Mouse (Mus musculus): ENCODE data around the gene Ing3. TPM values are rescaled to one million over a fixed set of nuclear protein-coding genes. Genes with fewer than 3 reads are reported as not detected.
A peak's percentile ranks its signal among the peaks of the same experiment; 100 is the strongest.

Ing3 gene
- polyA plus RNA-seq, 1 experiment from 2014 or later, result 45.7 TPM

DNA sequence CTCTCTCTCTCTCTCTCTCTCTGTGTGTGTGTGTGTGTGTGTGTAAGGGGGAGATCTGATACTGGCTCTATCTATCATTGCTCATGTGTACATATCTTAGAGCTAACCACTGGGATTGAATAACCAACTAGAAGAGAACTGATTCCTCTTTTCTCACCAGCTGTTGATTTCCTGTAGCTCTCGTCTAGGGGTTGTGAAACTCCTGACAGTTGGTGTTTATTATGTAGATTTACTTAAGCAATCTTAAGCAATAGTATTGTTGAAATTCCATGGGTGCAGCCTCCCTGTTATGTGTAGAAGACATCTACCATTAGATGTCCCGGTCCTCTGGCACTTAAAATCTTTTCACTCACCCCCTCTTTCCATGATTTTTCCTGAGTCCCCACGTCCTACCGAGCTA lies 9.6 kb downstream of the Ing3 start:
- ATAC-seq, result no peak
- Histone ChIP-seq H3K4me1 (ENCODE audit: control insufficient read depth, insufficient read depth, low read depth, low read length) (no peaks in the 10 kb centered on the region), H3K27ac (ENCODE audit: low read depth, low read length) (no peak overlapping the region), H3K9ac (ENCODE audit: low read depth, low read length) (no peak overlapping the region), H3K4me3 (ENCODE audit: low read length) (no peak overlapping the region), H3K9me3 (ENCODE audit: control insufficient read depth, low read length) (no peaks in the 10 kb centered on the region), H3K27me3 (replicated peaks; ENCODE audit: control insufficient read depth, insufficient read depth, low read length) (no peaks in the 10 kb centered on the region), H3K36me3 (ENCODE audit: control insufficient read depth, insufficient read depth, low read length) (peaks cover 14% of the 10 kb centered on the region), H3K4me2 (ENCODE audit: low read length) (no peak overlapping the region)
- 89% methylated on average over 4 of the region's 4 CpGs for WGBS

DNA sequence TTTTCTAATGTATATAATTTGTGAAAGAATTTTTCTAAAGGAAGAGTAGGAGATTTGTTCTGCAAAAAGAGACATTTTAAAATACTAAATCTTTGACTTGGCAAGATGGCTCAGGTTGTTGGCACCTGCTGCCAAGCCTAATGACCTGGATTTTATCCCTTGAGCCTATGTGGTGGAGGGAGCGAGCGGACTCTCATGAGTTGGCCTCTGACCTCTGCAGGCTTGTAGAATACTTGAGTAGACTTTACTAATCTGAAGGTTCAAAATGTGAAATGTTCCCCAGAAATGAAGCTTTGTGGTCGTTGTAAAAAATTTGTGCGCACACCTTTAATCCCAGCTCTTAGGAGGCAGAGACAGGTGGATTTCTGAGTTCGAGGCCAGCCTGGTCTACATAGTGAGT lies 10.5 kb downstream of the Ing3 start:
- H3K4me3 ChIP-seq (ENCODE audit: low read length), result no peak overlapping the region

DNA sequence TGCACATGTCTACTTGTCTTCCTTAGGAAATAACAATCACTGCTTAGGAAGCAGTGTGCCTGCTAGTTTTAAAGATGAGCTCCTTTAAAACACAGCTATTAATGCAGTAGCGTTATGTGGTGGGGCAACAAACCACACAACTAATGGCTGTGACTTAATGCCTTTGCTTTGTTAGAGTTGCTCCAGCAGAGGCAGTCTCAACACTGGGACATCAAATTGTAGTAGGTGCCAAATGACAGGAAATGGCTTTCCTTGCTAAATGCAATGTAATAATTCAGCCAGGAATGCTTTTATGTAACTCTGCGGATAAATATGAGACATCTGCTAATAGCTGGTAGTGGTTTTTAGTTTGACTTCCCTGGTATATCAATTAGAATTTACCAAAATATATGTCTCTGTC lies 28.2 kb downstream of the Ing3 start:
- H3K27me3 ChIP-seq (replicated peaks; ENCODE audit: control insufficient read depth, insufficient read depth, low read length), result no peaks in the 10 kb centered on the region
- no peak overlapping the region for H3K4me2 ChIP-seq (ENCODE audit: low read length)
- no peak overlapping the region for H3K9ac ChIP-seq (ENCODE audit: low read depth, low read length)
- 91% methylated on average over 2 of the region's 2 CpGs for WGBS
- no peak for ATAC-seq
- H3K4me1 ChIP-seq (ENCODE audit: control insufficient read depth, insufficient read depth, low read depth, low read length), result no peaks in the 10 kb centered on the region
- no peak overlapping the region for H3K27ac ChIP-seq (ENCODE audit: low read depth, low read length)
- no peak overlapping the region for H3K4me3 ChIP-seq (ENCODE audit: low read length)
- peaks cover 17% of the 10 kb centered on the region for H3K36me3 ChIP-seq (ENCODE audit: control insufficient read depth, insufficient read depth, low read length)
- no peaks in the 10 kb centered on the region for H3K9me3 ChIP-seq (ENCODE audit: control insufficient read depth, low read length)

More for the DNA sequence above, 10.5 kb downstream of the Ing3 start:
- Histone ChIP-seq H3K9ac (ENCODE audit: low read depth, low read length) (no peak overlapping the region), H3K4me1 (ENCODE audit: control insufficient read depth, insufficient read depth, low read depth, low read length) (no peaks in the 10 kb centered on the region), H3K27ac (ENCODE audit: low read depth, low read length) (no peak overlapping the region), H3K4me2 (ENCODE audit: low read length) (no peak overlapping the region), H3K36me3 (ENCODE audit: control insufficient read depth, insufficient read depth, low read length) (peaks cover 16% of the 10 kb centered on the region), H3K27me3 (replicated peaks; ENCODE audit: control insufficient read depth, insufficient read depth, low read length) (no peaks in the 10 kb centered on the region), H3K9me3 (ENCODE audit: control insufficient read depth, low read length) (no peaks in the 10 kb centered on the region)
- WGBS, result 90% methylated on average over 5 of the region's 5 CpGs
- ATAC-seq, result no peak

DNA sequence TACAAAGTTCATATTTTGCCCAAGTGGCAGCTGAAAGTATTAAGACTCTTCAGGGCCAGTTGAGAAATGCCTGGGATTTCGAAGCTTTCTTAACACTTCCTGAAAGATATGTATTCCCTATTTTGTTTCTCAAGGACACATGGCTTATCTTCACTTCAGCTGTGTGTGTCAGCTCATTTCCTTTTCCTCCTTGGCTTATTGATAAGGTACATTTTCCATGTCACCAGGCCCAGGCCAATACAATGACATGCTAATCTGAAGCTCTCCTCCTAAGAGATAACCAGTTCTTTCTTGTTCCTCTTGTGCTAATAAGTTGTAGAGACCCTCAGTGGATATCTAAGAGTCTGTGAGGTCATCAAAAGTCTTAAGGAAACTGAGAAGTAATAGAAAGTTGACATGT lies 31.7 kb downstream of the Ing3 start:
- Histone ChIP-seq H3K36me3 (ENCODE audit: control insufficient read depth, insufficient read depth, low read length) (no peaks in the 10 kb centered on the region), H3K9ac (ENCODE audit: low read depth, low read length) (no peak overlapping the region), H3K4me1 (ENCODE audit: control insufficient read depth, insufficient read depth, low read depth, low read length) (peaks cover 9% of the 10 kb centered on the region), H3K4me2 (ENCODE audit: low read length) (no peak overlapping the region), H3K27ac (ENCODE audit: low read depth, low read length) (no peak overlapping the region), H3K9me3 (ENCODE audit: control insufficient read depth, low read length) (no peaks in the 10 kb centered on the region), H3K4me3 (ENCODE audit: low read length) (no peak overlapping the region), H3K27me3 (replicated peaks; ENCODE audit: control insufficient read depth, insufficient read depth, low read length) (no peaks in the 10 kb centered on the region)
- 94% methylated on average over 1 of the region's 1 CpGs for WGBS
- ATAC-seq, result no peak

- Histone ChIP-seq H3K36me3 (ENCODE audit: control insufficient read depth, insufficient read depth, low read length) (no peaks in the 10 kb centered on the region), H3K9ac (ENCODE audit: low read depth, low read length) (peak overlapping the region; percentile 53), H3K4me3 (ENCODE audit: low read length) (peak overlapping the region; percentile 53), H3K4me1 (ENCODE audit: control insufficient read depth, insufficient read depth, low read depth, low read length) (peaks cover 17% of the 10 kb centered on the region), H3K4me2 (ENCODE audit: low read length) (peak overlapping the region; percentile 100), H3K27me3 (replicated peaks; ENCODE audit: control insufficient read depth, insufficient read depth, low read length) (peaks cover 10% of the 10 kb centered on the region), H3K27ac (ENCODE audit: low read depth, low read length) (no peak overlapping the region), H3K9me3 (ENCODE audit: control insufficient read depth, low read length) (no peaks in the 10 kb centered on the region)
- WGBS, result 7% methylated on average over 16 of the region's 16 CpGs
- peak; percentile 61 for ATAC-seq
Observed at GRCm38 (mm10) chr6:21984990-21985731, 35.8 kb downstream of the Ing3 start.

DNA sequence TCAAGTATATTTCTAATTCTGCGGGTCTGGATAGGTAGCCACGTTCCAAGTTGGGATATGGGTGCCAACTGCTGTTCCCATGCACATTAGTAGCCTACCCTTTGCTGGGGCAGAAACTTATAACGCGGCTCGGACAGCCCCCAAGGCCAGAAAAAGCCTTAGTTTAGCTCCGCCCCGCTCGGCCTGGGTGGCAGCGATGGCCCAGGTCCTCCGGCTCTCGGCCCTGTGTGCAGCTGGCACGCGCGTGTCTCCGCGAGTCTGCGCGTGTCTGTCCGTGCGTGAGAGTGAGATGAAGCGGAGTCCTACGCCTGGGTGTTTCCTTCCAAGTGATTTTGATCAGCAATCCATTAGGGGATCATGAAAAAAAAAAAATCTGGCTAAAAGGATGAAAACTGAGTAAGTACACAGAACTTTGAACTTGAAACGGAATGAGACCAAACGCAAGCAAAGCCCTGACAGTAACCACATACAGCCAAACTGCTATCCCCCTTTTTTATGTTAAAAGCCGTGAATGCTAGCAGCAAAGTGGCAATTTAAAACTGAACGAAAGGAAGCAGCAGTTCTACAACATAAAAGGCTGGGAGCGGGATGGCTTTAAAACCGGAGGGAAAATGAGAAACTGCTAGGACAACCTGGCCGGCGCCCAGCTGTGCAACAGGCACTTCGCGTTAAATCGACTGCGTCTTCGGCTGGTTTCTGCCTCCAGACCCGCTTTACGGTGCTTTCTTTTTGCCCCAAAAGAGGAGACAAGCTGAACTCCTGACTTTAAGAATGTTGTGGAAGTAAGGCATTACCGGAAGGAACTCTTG lies 36.6 kb downstream of the Ing3 start, which contains the start of gene Cped1:
Gene Cped1, plus strand, starts transcription at position 185 of the 809 bp plus-strand sequence.
- ATAC-seq, result peak; percentile 81
- peaks cover 10% of the 10 kb centered on the region for H3K27me3 ChIP-seq (replicated peaks; ENCODE audit: control insufficient read depth, insufficient read depth, low read length)
- no peak within 1 kb of the TSS for H3K27ac ChIP-seq (ENCODE audit: low read depth, low read length)
- under 1% methylated on average over 38 of the region's 38 CpGs for WGBS
- H3K36me3 ChIP-seq (ENCODE audit: control insufficient read depth, insufficient read depth, low read length), result no peaks in the 10 kb centered on the region
- H3K4me2 ChIP-seq (ENCODE audit: low read length), result peak within 1 kb of the TSS; percentile 100
- peak within 1 kb of the TSS; percentile 53 for H3K4me3 ChIP-seq (ENCODE audit: low read length)
- no peaks in the 10 kb centered on the region for H3K9me3 ChIP-seq (ENCODE audit: control insufficient read depth, low read length)
- peaks cover 17% of the 10 kb centered on the region for H3K4me1 ChIP-seq (ENCODE audit: control insufficient read depth, insufficient read depth, low read depth, low read length)
- H3K9ac ChIP-seq (ENCODE audit: low read depth, low read length), result peak within 1 kb of the TSS; percentile 53

DNA sequence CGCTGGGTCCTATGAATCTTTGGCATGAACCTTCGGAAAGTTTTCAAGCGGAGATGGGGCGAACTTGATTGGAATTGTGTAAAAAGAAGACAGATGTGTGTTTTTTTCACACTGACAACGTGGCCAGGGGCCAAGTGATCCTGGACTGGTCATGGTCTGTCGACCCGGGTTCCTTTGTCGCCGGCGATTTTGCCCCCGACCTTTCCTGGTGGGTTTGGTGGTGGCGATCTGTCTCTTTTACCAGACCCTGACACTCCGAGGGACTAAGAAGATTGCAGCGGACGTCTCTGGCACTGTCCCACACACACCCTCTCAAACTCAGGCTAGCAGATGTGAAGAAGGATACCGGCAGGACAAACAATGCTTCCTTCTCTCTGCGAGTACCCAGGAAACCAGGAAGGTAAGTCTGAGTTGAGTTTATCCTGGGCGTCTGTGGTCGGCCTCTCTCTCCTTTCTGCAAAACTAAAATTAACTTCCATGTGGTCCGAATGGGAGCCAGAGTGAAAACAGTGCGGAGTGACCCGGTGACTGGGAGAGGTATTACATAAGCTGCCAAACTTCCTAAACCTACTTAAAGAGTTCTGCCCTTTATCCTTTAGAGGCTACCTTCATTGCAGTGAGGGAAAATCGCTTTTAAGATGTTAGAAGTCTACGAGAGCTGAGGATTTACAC lies 37.4 kb downstream of the Ing3 start:
- H3K27me3 ChIP-seq (replicated peaks; ENCODE audit: control insufficient read depth, insufficient read depth, low read length), result peaks cover 10% of the 10 kb centered on the region
- no peaks in the 10 kb centered on the region for H3K36me3 ChIP-seq (ENCODE audit: control insufficient read depth, insufficient read depth, low read length)
- no peaks in the 10 kb centered on the region for H3K9me3 ChIP-seq (ENCODE audit: control insufficient read depth, low read length)
- ATAC-seq, result no peak
- peak overlapping the region; percentile 53 for H3K4me3 ChIP-seq (ENCODE audit: low read length)
- H3K27ac ChIP-seq (ENCODE audit: low read depth, low read length), result no peak overlapping the region
- peaks cover 17% of the 10 kb centered on the region for H3K4me1 ChIP-seq (ENCODE audit: control insufficient read depth, insufficient read depth, low read depth, low read length)
- WGBS, result 13% methylated on average over 24 of the region's 24 CpGs
- H3K4me2 ChIP-seq (ENCODE audit: low read length), result peak overlapping the region; percentile 100
- H3K9ac ChIP-seq (ENCODE audit: low read depth, low read length), result peak overlapping the region; percentile 52

GRCm38 (mm10) chr6:21987554-21987953 lies 38.2 kb downstream of the Ing3 start:
- Histone ChIP-seq H3K4me1 (ENCODE audit: control insufficient read depth, insufficient read depth, low read depth, low read length) (peaks cover 17% of the 10 kb centered on the region), H3K9ac (ENCODE audit: low read depth, low read length) (no peak overlapping the region), H3K9me3 (ENCODE audit: control insufficient read depth, low read length) (no peaks in the 10 kb centered on the region), H3K36me3 (ENCODE audit: control insufficient read depth, insufficient read depth, low read length) (no peaks in the 10 kb centered on the region), H3K27ac (ENCODE audit: low read depth, low read length) (no peak overlapping the region), H3K4me2 (ENCODE audit: low read length) (no peak overlapping the region), H3K4me3 (ENCODE audit: low read length) (no peak overlapping the region), H3K27me3 (replicated peaks; ENCODE audit: control insufficient read depth, insufficient read depth, low read length) (peaks cover 10% of the 10 kb centered on the region)
- 82% methylated on average over 2 of the region's 2 CpGs for WGBS
- ATAC-seq, result no peak

- Histone ChIP-seq H3K36me3 (ENCODE audit: control insufficient read depth, insufficient read depth, low read length) (no peaks in the 10 kb centered on the region), H3K27me3 (replicated peaks; ENCODE audit: control insufficient read depth, insufficient read depth, low read length) (peaks cover 10% of the 10 kb centered on the region), H3K27ac (ENCODE audit: low read depth, low read length) (no peak overlapping the region), H3K4me3 (ENCODE audit: low read length) (no peak overlapping the region), H3K4me1 (ENCODE audit: control insufficient read depth, insufficient read depth, low read depth, low read length) (peaks cover 17% of the 10 kb centered on the region), H3K4me2 (ENCODE audit: low read length) (no peak overlapping the region), H3K9me3 (ENCODE audit: control insufficient read depth, low read length) (no peaks in the 10 kb centered on the region), H3K9ac (ENCODE audit: low read depth, low read length) (no peak overlapping the region)
- WGBS, result 92% methylated on average over 5 of the region's 5 CpGs
- ATAC-seq, result no peak
Observed at GRCm38 (mm10) chr6:21988296-21988695, 38.9 kb downstream of the Ing3 start.

All from hindbrain, embryonic 16.5 days (tissue).